Mouse (Mus musculus): ENCODE results near the gene Dll4. TPM values are rescaled to one million over a fixed set of nuclear protein-coding genes. Genes with fewer than 3 reads are reported as not detected.
A peak's percentile ranks its signal among the peaks of the same experiment; 100 is the strongest.

The Dll4 gene
- total and polyA plus RNA-seq, 2 experiments from 2014 or later: 2.4 to 2.8 TPM

GRCm38 (mm10) chr2:119311544-119311943 is 14.0 kb upstream of the Dll4 start:
- no peak for ATAC-seq
- no peaks in the 10 kb centered on the region for H3K36me3 ChIP-seq (ENCODE audit: insufficient read depth)

GRCm38 (mm10) chr2:119312380-119312958 is 13.1 kb upstream of the Dll4 start:
- Histone ChIP-seq H3K9ac (no peak overlapping the region), H3K4me3 (ENCODE audit: low read depth, low read length) (no peak overlapping the region), H3K4me1 (ENCODE audit: insufficient read depth) (no peaks in the 10 kb centered on the region), H3K36me3 (ENCODE audit: insufficient read depth) (no peaks in the 10 kb centered on the region), H3K9me3 (ENCODE audit: low read length) (no peaks in the 10 kb centered on the region), H3K27ac (ENCODE audit: low read depth, low read length) (no peak overlapping the region), H3K27me3 (ENCODE audit: insufficient read depth, low read length) (peaks cover 8% of the 10 kb centered on the region), H3K4me2 (ENCODE audit: low read depth) (no peak overlapping the region)
- WGBS: 31% methylated on average over 2 of the region's 2 CpGs
- DNase-seq (no peak), ATAC-seq (no peak)
- no peak for TF ChIP-seq CTCF (IDR thresholded peaks at IDR 0.05; ENCODE audit: low read depth)

More at GRCm38 (mm10) chr2:119311544-119311943, 14.0 kb upstream of the Dll4 start:
- H3K9me3 ChIP-seq (ENCODE audit: low read length): no peaks in the 10 kb centered on the region
- peaks cover 8% of the 10 kb centered on the region for H3K27me3 ChIP-seq (ENCODE audit: insufficient read depth, low read length)
- H3K27ac ChIP-seq (ENCODE audit: low read depth, low read length): no peak overlapping the region
- H3K4me3 ChIP-seq (ENCODE audit: low read depth, low read length): no peak overlapping the region
- DNase-seq: no peak
- H3K9ac ChIP-seq: no peak overlapping the region
- 67% methylated on average over 11 of the region's 12 CpGs for WGBS
- no peaks in the 10 kb centered on the region for H3K4me1 ChIP-seq (ENCODE audit: insufficient read depth)
- H3K4me2 ChIP-seq (ENCODE audit: low read depth): no peak overlapping the region
- TF ChIP-seq CTCF (IDR thresholded peaks at IDR 0.05; ENCODE audit: low read depth): no peak

GRCm38 (mm10) chr2:119313780-119314479 is 11.7 kb upstream of the Dll4 start:
- Histone ChIP-seq H3K27me3 (ENCODE audit: insufficient read depth, low read length) (peaks cover 12% of the 10 kb centered on the region), H3K9ac (no peak overlapping the region), H3K27ac (ENCODE audit: low read depth, low read length) (no peak overlapping the region), H3K4me1 (ENCODE audit: insufficient read depth) (no peaks in the 10 kb centered on the region), H3K4me2 (ENCODE audit: low read depth) (no peak overlapping the region), H3K9me3 (ENCODE audit: low read length) (no peaks in the 10 kb centered on the region), H3K4me3 (ENCODE audit: low read depth, low read length) (no peak overlapping the region), H3K36me3 (ENCODE audit: insufficient read depth) (no peaks in the 10 kb centered on the region)
- WGBS: 20% methylated on average over 10 of the region's 10 CpGs
- no peak for TF ChIP-seq CTCF (IDR thresholded peaks at IDR 0.05; ENCODE audit: low read depth)
- ATAC-seq: peak; percentile 70
- peak; percentile 29 for DNase-seq

- 50% methylated on average over 12 of the region's 12 CpGs for WGBS
- TF ChIP-seq CTCF (IDR thresholded peaks at IDR 0.05; ENCODE audit: low read depth): no peak
- H3K36me3 ChIP-seq (ENCODE audit: insufficient read depth): no peaks in the 10 kb centered on the region
- H3K9me3 ChIP-seq (ENCODE audit: low read length): no peaks in the 10 kb centered on the region
- H3K4me2 ChIP-seq (ENCODE audit: low read depth): no peak overlapping the region
- H3K27ac ChIP-seq (ENCODE audit: low read depth, low read length): no peak overlapping the region
- H3K9ac ChIP-seq: no peak overlapping the region
- no peaks in the 10 kb centered on the region for H3K4me1 ChIP-seq (ENCODE audit: insufficient read depth)
- DNase-seq: no peak
- H3K27me3 ChIP-seq (ENCODE audit: insufficient read depth, low read length): peaks cover 12% of the 10 kb centered on the region
- H3K4me3 ChIP-seq (ENCODE audit: low read depth, low read length): no peak overlapping the region
- no peak for ATAC-seq
These were observed 10.8 kb upstream of the Dll4 start for GRCm38 (mm10) chr2:119314742-119315310.

- Histone ChIP-seq H3K4me3 (ENCODE audit: low read depth, low read length) (no peak overlapping the region), H3K9me3 (ENCODE audit: low read length) (no peaks in the 10 kb centered on the region), H3K4me1 (ENCODE audit: insufficient read depth) (peaks cover 13% of the 10 kb centered on the region), H3K9ac (no peak overlapping the region), H3K27ac (ENCODE audit: low read depth, low read length) (no peak overlapping the region), H3K27me3 (ENCODE audit: insufficient read depth, low read length) (peaks cover 34% of the 10 kb centered on the region), H3K4me2 (ENCODE audit: low read depth) (no peak overlapping the region), H3K36me3 (ENCODE audit: insufficient read depth) (no peaks in the 10 kb centered on the region)
- ATAC-seq (no peak), DNase-seq (no peak)
- 61% methylated on average over 3 of the region's 3 CpGs for WGBS
- no peak for TF ChIP-seq CTCF (IDR thresholded peaks at IDR 0.05; ENCODE audit: low read depth)
These were observed 7.4 kb upstream of the Dll4 start for GRCm38 (mm10) chr2:119318043-119318710.

- TF ChIP-seq CTCF (IDR thresholded peaks at IDR 0.05; ENCODE audit: low read depth): no peak
- no peak overlapping the region for H3K4me2 ChIP-seq (ENCODE audit: low read depth)
- H3K9me3 ChIP-seq (ENCODE audit: low read length): no peaks in the 10 kb centered on the region
- no peak overlapping the region for H3K9ac ChIP-seq
- H3K4me3 ChIP-seq (ENCODE audit: low read depth, low read length): no peak overlapping the region
- DNase-seq (no peak), ATAC-seq (no peak)
- no peak overlapping the region for H3K27ac ChIP-seq (ENCODE audit: low read depth, low read length)
- no peaks in the 10 kb centered on the region for H3K36me3 ChIP-seq (ENCODE audit: insufficient read depth)
- 66% methylated on average over 8 of the region's 8 CpGs for WGBS
- peaks cover 38% of the 10 kb centered on the region for H3K27me3 ChIP-seq (ENCODE audit: insufficient read depth, low read length)
- H3K4me1 ChIP-seq (ENCODE audit: insufficient read depth): peaks cover 16% of the 10 kb centered on the region
These were observed 5.0 kb upstream of the Dll4 start for GRCm38 (mm10) chr2:119320571-119320970.

Data from forebrain, postnatal 0 days (tissue).